Mouse (Mus musculus): ENCODE data around the gene Ncstn. TPM values are rescaled to one million over a fixed set of nuclear protein-coding genes. Genes with fewer than 3 reads are reported as not detected.

Gene Ncstn
- 10 to 100 TPM; 24.7 to 24.8 TPM for total RNA-seq (2021)
- long read RNA-seq, experiment 1, transcript Ncstn-201 (17 exons, 2,901 nt) = major isoform, 38 of 48 reads
- long read RNA-seq, experiment 1, partial matches to known transcripts = 6 of 48 reads
- long read RNA-seq, experiment 1, other reads (novel, unspliced or antisense) = 2 of 48 reads
- long read RNA-seq, experiment 2, transcript Ncstn-201 (17 exons, 2,901 nt) = major isoform, 36 of 46 reads
- long read RNA-seq, experiment 2, partial matches to known transcripts = 4 of 46 reads
- long read RNA-seq, experiment 2, other reads (novel, unspliced or antisense) = 2 of 46 reads

- peak; percentile 96 for DNase-seq (ENCODE audit: low spot score)
Observed at GRCm38 (mm10) chr1:172082101-172082898, at the start of gene Ncstn, which contains the start of gene Copa. Gene Ncstn, minus strand, starts transcription at chr1:172082795. Gene Copa, plus strand, starts transcription at chr1:172082529.

GRCm38 (mm10) chr1:172132319-172132718 is 49.7 kb upstream of the Ncstn start:
- DNase-seq (ENCODE audit: low spot score) = no peak

- no peak for DNase-seq (ENCODE audit: low spot score)
Observed at GRCm38 (mm10) chr1:172129780-172130179, 47.2 kb upstream of the Ncstn start.

GRCm38 (mm10) chr1:172129108-172129507 is 46.5 kb upstream of the Ncstn start:
- no peak for DNase-seq (ENCODE audit: low spot score)

- DNase-seq (ENCODE audit: low spot score) = no peak
Observed at GRCm38 (mm10) chr1:172128563-172128962, 46.0 kb upstream of the Ncstn start.

GRCm38 (mm10) chr1:172127487-172127886 is 44.9 kb upstream of the Ncstn start:
- no peak for DNase-seq (ENCODE audit: low spot score)

- peak; percentile 69 for DNase-seq (ENCODE audit: low spot score)
Observed at GRCm38 (mm10) chr1:172126376-172127347, 44.1 kb upstream of the Ncstn start, which contains the start of gene Pex19. Gene Pex19, plus strand, starts transcription at chr1:172126755.

GRCm38 (mm10) chr1:172124572-172124971 is 42.0 kb upstream of the Ncstn start:
- DNase-seq (ENCODE audit: low spot score) = no peak

- DNase-seq (ENCODE audit: low spot score) = no peak
Observed at GRCm38 (mm10) chr1:172122671-172123070, 40.1 kb upstream of the Ncstn start.

- peak; percentile 56 for DNase-seq (ENCODE audit: low spot score)
Observed at GRCm38 (mm10) chr1:172119720-172120119, 37.1 kb upstream of the Ncstn start.

- no peak for DNase-seq (ENCODE audit: low spot score)
Observed at GRCm38 (mm10) chr1:172119100-172119499, 36.5 kb upstream of the Ncstn start.

GRCm38 (mm10) chr1:172116948-172117347 is 34.4 kb upstream of the Ncstn start:
- DNase-seq (ENCODE audit: low spot score) = no peak

GRCm38 (mm10) chr1:172107777-172108477 is 25.3 kb upstream of the Ncstn start:
- no peak for DNase-seq (ENCODE audit: low spot score)

- DNase-seq (ENCODE audit: low spot score) = no peak
Observed at GRCm38 (mm10) chr1:172105101-172105500, 22.5 kb upstream of the Ncstn start.

GRCm38 (mm10) chr1:172103619-172104018 is 21.0 kb upstream of the Ncstn start:
- DNase-seq (ENCODE audit: low spot score) = no peak

GRCm38 (mm10) chr1:172099325-172100033 is 16.9 kb upstream of the Ncstn start:
- no peak for DNase-seq (ENCODE audit: low spot score)

- DNase-seq (ENCODE audit: low spot score) = no peak
Observed at GRCm38 (mm10) chr1:172095202-172095601, 12.6 kb upstream of the Ncstn start.

- no peak for DNase-seq (ENCODE audit: low spot score)
Observed at GRCm38 (mm10) chr1:172094295-172094694, 11.7 kb upstream of the Ncstn start.

- DNase-seq (ENCODE audit: low spot score) = no peak
Observed at GRCm38 (mm10) chr1:172093522-172093921, 10.9 kb upstream of the Ncstn start.

- no peak for DNase-seq (ENCODE audit: low spot score)
Observed at GRCm38 (mm10) chr1:172082899-172083445, 377 bp upstream of the Ncstn start.

All from gastrocnemius, adult 18-20 months (tissue).